Mouse (Mus musculus): ENCODE results near the gene Sema4b. TPM values are rescaled to one million over a fixed set of nuclear protein-coding genes. Genes with fewer than 3 reads are reported as not detected.

Sema4b gene
- total RNA-seq (2014; rRNA removed): 47.5 and 49.5 TPM in 2 replicates
- 26.6 and 28.1 TPM in 2 replicates for polyA plus RNA-seq (2015; fragmentation: Nextera tagmentation; extraction: Ambion mirVana)

DNA sequence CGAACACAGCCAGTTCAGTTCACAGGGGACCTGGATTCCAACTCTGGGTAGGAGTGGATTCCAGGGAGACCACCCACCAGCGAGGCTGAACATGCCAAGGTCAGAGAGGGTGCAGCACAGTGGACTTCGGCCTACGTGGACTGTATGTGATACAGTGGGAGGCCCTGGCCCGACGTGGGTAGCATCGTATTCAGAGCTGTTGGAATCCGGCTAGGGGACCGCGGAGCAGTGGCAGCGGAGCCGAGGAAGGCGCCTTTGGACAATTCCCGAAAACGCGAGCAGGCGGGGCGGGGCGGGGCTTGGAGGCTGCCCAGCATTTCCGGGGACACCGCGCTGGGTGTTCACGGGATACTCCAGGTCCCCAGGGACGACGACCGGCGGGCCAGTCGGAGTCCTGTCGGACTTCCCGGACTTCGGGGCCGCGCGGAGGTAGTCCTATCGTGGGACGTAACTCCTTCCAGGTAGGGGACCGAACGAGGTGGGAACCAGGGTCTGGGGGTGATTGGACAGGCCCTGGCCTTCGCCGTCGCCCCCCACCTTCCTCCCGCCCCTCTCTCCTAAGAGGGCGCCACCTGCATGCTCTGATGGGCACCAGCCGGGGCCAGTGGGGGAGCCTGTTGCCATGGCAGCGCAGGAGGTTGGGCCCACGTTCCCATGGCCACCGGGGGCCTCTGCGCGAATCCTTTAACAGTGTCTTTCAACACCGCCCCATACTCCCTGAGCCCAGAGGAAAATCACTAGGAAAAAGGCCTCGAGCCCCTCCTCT is at the start of gene Sema4b:
Gene Sema4b (plus strand): TSS at position 311 of the 766 bp plus-strand sequence.
- no peaks in the 10 kb centered on the region for H3K36me3 ChIP-seq (ENCODE audit: insufficient read depth, low read length)
- peak within 1 kb of the TSS; percentile 51 for H3K4me3 ChIP-seq (ENCODE audit: low read length)
- H3K27ac ChIP-seq: peak within 1 kb of the TSS; percentile 87
- under 1% methylated on average over 51 of the region's 51 CpGs for WGBS
- peaks cover 31% of the 10 kb centered on the region for H3K4me1 ChIP-seq (ENCODE audit: insufficient read depth, low read length)
- peak; percentile 45 for TF ChIP-seq CTCF (IDR thresholded peaks at IDR 0.05; ENCODE audit: low read depth)
- H3K9ac ChIP-seq (replicated peaks; ENCODE audit: low read length): peak within 1 kb of the TSS; percentile 67
- no peaks in the 10 kb centered on the region for H3K9me3 ChIP-seq (ENCODE audit: low read length)
- ATAC-seq (peak; percentile 95), DNase-seq (ENCODE audit: low spot score) (peak; percentile 95)
- H3K27me3 ChIP-seq (ENCODE audit: insufficient read depth, low read length): no peaks in the 10 kb centered on the region
- H3K4me2 ChIP-seq (ENCODE audit: low read depth, low read length): peak within 1 kb of the TSS; percentile 88

- DNase-seq (ENCODE audit: low spot score) (no peak), ATAC-seq (no peak)
- WGBS: 72% methylated on average over 1 of the region's 1 CpGs
- peaks cover 4% of the 10 kb centered on the region for H3K4me1 ChIP-seq (ENCODE audit: insufficient read depth, low read length)
- H3K9me3 ChIP-seq (ENCODE audit: low read length): no peaks in the 10 kb centered on the region; the same call in 1 of the 2 replicates
- no peak for TF ChIP-seq CTCF (IDR thresholded peaks at IDR 0.05; ENCODE audit: low read depth)
- no peaks in the 10 kb centered on the region for H3K27me3 ChIP-seq (ENCODE audit: insufficient read depth, low read length)
- H3K36me3 ChIP-seq (ENCODE audit: insufficient read depth, low read length): no peaks in the 10 kb centered on the region
- no peak overlapping the region for H3K9ac ChIP-seq (replicated peaks; ENCODE audit: low read length)
- no peak overlapping the region for H3K4me2 ChIP-seq (ENCODE audit: low read depth, low read length)
- H3K4me3 ChIP-seq (ENCODE audit: low read length): no peak overlapping the region
- no peak overlapping the region for H3K27ac ChIP-seq
Observed at GRCm38 (mm10) chr7:80138375-80138774, 48.3 kb upstream of the Sema4b start.

DNA sequence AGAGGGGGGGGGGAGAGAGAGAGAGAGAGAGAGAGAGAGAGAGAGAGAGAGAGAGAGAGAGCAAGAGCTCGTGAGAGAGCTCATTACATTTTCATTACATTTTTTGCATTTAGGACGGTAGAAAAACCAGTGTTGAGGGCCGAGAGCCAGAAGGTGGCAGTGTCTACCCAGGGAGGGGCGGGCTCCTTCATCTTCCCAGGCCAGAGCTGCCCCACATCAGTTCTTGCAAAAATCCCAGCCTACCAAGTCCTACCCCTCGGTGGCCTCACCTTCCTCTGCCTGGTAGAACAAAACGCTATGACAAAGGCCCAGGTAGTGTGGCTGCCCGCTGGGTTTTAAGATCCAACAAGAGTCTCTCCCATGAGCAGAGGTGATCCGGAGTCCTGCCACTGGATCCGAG is 45.8 kb upstream of the Sema4b start:
- H3K27me3 ChIP-seq (ENCODE audit: insufficient read depth, low read length): no peaks in the 10 kb centered on the region
- H3K9ac ChIP-seq (replicated peaks; ENCODE audit: low read length): 0 out of 2 replicates have a peak overlapping the region, but pooled peaks have one; percentile 9
- WGBS: 14% methylated on average over 9 of the region's 9 CpGs
- TF ChIP-seq CTCF (IDR thresholded peaks at IDR 0.05; ENCODE audit: low read depth): peak; percentile 90
- H3K4me3 ChIP-seq (ENCODE audit: low read length): no peak overlapping the region
- no peak overlapping the region for H3K4me2 ChIP-seq (ENCODE audit: low read depth, low read length)
- H3K36me3 ChIP-seq (ENCODE audit: insufficient read depth, low read length): no peaks in the 10 kb centered on the region
- H3K9me3 ChIP-seq (ENCODE audit: low read length): no peaks in the 10 kb centered on the region; the same call in 1 of the 2 replicates
- no peak overlapping the region for H3K27ac ChIP-seq
- no peaks in the 10 kb centered on the region; the same call in 1 of the 2 replicates for H3K4me1 ChIP-seq (ENCODE audit: insufficient read depth, low read length)
- peak; percentile 84 for DNase-seq (ENCODE audit: low spot score)
- peak; percentile 82; the same call in 1 of the 2 replicates for ATAC-seq

DNA sequence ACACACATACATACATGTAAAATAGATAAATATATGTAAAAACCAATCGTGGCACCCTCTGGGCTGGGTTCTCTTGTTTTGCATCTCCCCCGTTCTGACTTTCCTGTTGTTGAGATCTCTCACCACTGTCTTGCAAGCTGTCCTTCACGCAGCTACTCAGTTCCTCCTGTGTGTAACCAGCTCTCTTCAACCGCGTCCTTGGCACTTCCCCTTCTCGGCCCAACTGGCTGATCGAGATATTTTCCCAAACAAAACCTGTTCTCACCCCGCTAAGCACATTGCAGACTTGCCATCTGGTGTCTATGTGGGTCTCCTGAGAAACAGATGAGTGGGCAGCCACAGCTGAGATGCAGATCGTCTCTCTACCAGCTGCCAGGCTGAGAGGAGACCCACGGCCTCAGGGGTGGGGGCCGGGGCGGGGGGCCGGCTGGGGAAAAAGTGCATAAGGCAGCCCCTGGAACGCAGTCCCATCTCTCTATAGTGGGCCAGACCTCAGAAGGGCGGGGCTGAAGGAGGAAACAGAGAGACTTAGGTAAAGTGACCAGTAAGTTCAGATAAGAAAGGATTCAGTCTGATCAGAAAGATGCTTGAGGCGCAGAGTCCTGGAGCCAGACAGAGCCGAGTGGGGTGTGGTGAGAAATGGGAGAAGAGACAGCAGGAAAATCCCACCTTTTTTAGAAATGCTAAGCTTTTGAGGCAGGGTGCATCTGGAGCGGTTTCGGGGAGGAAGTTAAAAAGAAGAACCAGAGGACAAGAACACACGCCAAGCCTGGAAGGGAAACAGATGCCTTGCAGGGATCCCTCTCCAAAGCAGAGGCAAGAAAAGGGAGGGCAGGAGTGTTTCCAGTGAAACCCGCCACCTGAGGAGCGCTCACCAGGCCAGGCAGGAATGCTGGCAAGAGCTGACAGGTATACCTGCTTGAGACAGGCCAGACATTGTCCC is 43.0 kb upstream of the Sema4b start:
- peak; percentile 79 for DNase-seq (ENCODE audit: low spot score)
- Histone ChIP-seq H3K27me3 (ENCODE audit: insufficient read depth, low read length) (no peaks in the 10 kb centered on the region), H3K4me2 (ENCODE audit: low read depth, low read length) (no peak overlapping the region), H3K9ac (replicated peaks; ENCODE audit: low read length) (0 out of 2 replicates have a peak overlapping the region, but pooled peaks have one; percentile 9), H3K36me3 (ENCODE audit: insufficient read depth, low read length) (no peaks in the 10 kb centered on the region), H3K4me3 (ENCODE audit: low read length) (no peak overlapping the region), H3K27ac (peak overlapping the region; percentile 56), H3K9me3 (ENCODE audit: low read length) (no peaks in the 10 kb centered on the region), H3K4me1 (ENCODE audit: insufficient read depth, low read length) (no peaks in the 10 kb centered on the region; the same call in 1 of the 2 replicates)
- peak; percentile 77 for ATAC-seq
- WGBS: 26% methylated on average over 22 of the region's 22 CpGs
- no peak for TF ChIP-seq CTCF (IDR thresholded peaks at IDR 0.05; ENCODE audit: low read depth)

DNA sequence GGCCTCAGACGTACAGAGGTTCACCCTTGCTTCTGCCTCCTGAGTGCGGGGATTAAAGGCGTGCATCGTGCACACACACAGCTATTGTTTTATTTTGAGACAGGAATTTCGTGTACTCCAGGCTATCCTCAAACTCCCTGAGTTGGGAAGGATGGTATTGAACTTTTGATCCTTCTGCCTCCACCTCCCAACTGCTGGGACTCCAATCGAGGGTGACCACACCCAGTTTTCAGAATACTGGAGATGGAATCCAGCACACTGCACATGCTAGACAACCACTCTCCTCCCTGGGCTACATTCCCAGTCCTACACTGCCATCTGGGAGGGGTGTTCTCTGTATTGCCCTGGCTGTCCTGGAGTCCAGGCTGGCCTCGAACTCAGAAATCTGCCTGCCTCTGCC is 41.9 kb upstream of the Sema4b start:
- WGBS: 90% methylated on average over 7 of the region's 7 CpGs
- ATAC-seq: no peak
- Histone ChIP-seq H3K9me3 (ENCODE audit: low read length) (no peaks in the 10 kb centered on the region), H3K36me3 (ENCODE audit: insufficient read depth, low read length) (no peaks in the 10 kb centered on the region), H3K27ac (no peak overlapping the region), H3K4me2 (ENCODE audit: low read depth, low read length) (no peak overlapping the region), H3K4me3 (ENCODE audit: low read length) (no peak overlapping the region), H3K9ac (replicated peaks; ENCODE audit: low read length) (no peak overlapping the region), H3K4me1 (ENCODE audit: insufficient read depth, low read length) (no peaks in the 10 kb centered on the region; the same call in 1 of the 2 replicates), H3K27me3 (ENCODE audit: insufficient read depth, low read length) (no peaks in the 10 kb centered on the region)
- TF ChIP-seq CTCF (IDR thresholded peaks at IDR 0.05; ENCODE audit: low read depth): no peak
- no peak for DNase-seq (ENCODE audit: low spot score)

DNA sequence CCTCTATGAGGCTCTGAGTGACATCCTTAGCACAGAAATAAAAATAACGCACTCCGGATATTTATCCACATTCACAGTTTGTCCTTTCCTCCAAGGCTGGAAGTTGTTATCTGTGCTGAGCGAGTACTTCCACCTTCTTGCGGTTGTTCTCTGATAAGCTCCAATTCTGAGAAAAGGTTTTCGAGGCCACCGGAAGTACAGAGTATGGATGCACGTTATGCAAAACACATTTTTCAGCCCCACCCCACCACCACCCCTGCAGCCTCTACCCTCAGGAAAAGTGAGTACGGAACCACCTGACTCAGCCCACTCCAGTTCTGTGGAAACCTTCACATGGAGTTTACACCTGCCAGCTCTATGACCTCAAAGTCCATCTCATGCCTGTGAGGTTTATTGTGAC is 40.6 kb upstream of the Sema4b start:
- Histone ChIP-seq H3K4me2 (ENCODE audit: low read depth, low read length) (no peak overlapping the region), H3K4me3 (ENCODE audit: low read length) (no peak overlapping the region), H3K9me3 (ENCODE audit: low read length) (no peaks in the 10 kb centered on the region), H3K27me3 (ENCODE audit: insufficient read depth, low read length) (no peaks in the 10 kb centered on the region), H3K4me1 (ENCODE audit: insufficient read depth, low read length) (no peaks in the 10 kb centered on the region; the same call in 1 of the 2 replicates), H3K9ac (replicated peaks; ENCODE audit: low read length) (no peak overlapping the region), H3K36me3 (ENCODE audit: insufficient read depth, low read length) (no peaks in the 10 kb centered on the region), H3K27ac (no peak overlapping the region)
- ATAC-seq (no peak), DNase-seq (ENCODE audit: low spot score) (no peak)
- TF ChIP-seq CTCF (IDR thresholded peaks at IDR 0.05; ENCODE audit: low read depth): no peak
- WGBS: 92% methylated on average over 8 of the region's 8 CpGs

Data from hindbrain, postnatal 0 days (tissue).